Mouse (Mus musculus) forebrain, embryonic 13.5 days (tissue): ENCODE measurements around the gene Prss48. TPM values are rescaled to one million over a fixed set of nuclear protein-coding genes. Genes with fewer than 3 reads are reported as not detected.

Experiments used
- ATAC-seq: fragments of 200-750 bp; cut with Nextera tagmentation; 2 replicates; pipeline ENCODE4 v1.8.0; 2017
- H3K27ac ChIP-seq: fragments of 300-500 bp; sonication (generic); 2 replicates; pipeline ENCODE4 v1.5.1; 2015; ENCODE audit warnings: inconsistent platforms, mild to moderate bottlenecking, moderate library complexity
- H3K27me3 ChIP-seq: fragments of 300-500 bp; sonication (generic); 2 replicates; pipeline ENCODE4 v1.6.1; 2015; ENCODE audit warnings: mild to moderate bottlenecking, inconsistent platforms
- H3K36me3 ChIP-seq: fragments of 300-500 bp; sonication (generic); 2 replicates; pipeline ENCODE4 v1.6.1; 2015; ENCODE audit warnings: mild to moderate bottlenecking, inconsistent platforms; ENCODE audit not compliant: poor library complexity, severe bottlenecking
- H3K4me1 ChIP-seq: fragments of 300-500 bp; sonication (generic); 2 replicates; pipeline ENCODE4 v1.6.1; 2015; ENCODE audit warnings: inconsistent platforms
- H3K4me2 ChIP-seq: fragments of 300-500 bp; sonication (generic); 2 replicates; pipeline ENCODE4 v1.6.1; 2015; ENCODE audit warnings: inconsistent platforms, mild to moderate bottlenecking, moderate library complexity
- H3K4me3 ChIP-seq: fragments of 300-500 bp; sonication (generic); 2 replicates; pipeline ENCODE4 v1.5.1; 2015; ENCODE audit warnings: mild to moderate bottlenecking, inconsistent platforms
- H3K9ac ChIP-seq: fragments of 300-500 bp; sonication (generic); 2 replicates; pipeline ENCODE4 v1.6.1; 2015; ENCODE audit warnings: mild to moderate bottlenecking, inconsistent platforms
- H3K9me3 ChIP-seq: fragments of 300-500 bp; sonication (generic); replicated peaks from 2 replicates; pipeline ENCODE4 v1.6.1; 2016; ENCODE audit warnings: inconsistent platforms
- WGBS: fragments of 180-500 bp; shearing (Covaris S2); methylation state at CpG from one replicate; pipeline ENCODE4 v1.1.7; 2015; 5-methylcytosine and 5-hydroxymethylcytosine counted together
- polyA plus RNA-seq: library from polyadenylated mRNA; unstranded; fragments of >200 nt; fragmentation: Nextera tagmentation; extraction: Ambion mirVana; gene quantifications from 2 replicates; pipeline ENCODE4 v1.2.1, GENCODE M21; 2015

Gene Prss48
- polyA plus RNA-seq, 1 experiment from 2014 or later: not detected

GRCm38 (mm10) chr3:85969040-85969439, 33.3 kb downstream of the Prss48 start:
- Histone ChIP-seq H3K4me1 (peaks cover 5% of the 10 kb centered on the region), H3K36me3 (no peaks in the 10 kb centered on the region), H3K4me2 (no peak overlapping the region), H3K9me3 (no peaks in the 10 kb centered on the region; the same call in 1 of the 2 replicates), H3K27ac (no peak overlapping the region), H3K27me3 (no peaks in the 10 kb centered on the region), H3K9ac (no peak overlapping the region), H3K4me3 (no peak overlapping the region)
- no peak for ATAC-seq
- WGBS: 87% methylated on average over 8 of the region's 8 CpGs

- H3K27ac ChIP-seq: no peak overlapping the region
- no peaks in the 10 kb centered on the region for H3K36me3 ChIP-seq
- H3K9me3 ChIP-seq: peaks cover 5% of the 10 kb centered on the region
- no peaks in the 10 kb centered on the region for H3K27me3 ChIP-seq
- H3K9ac ChIP-seq: no peak overlapping the region
- H3K4me2 ChIP-seq: no peak overlapping the region
- no peaks in the 10 kb centered on the region for H3K4me1 ChIP-seq
- 90% methylated on average over 4 of the region's 4 CpGs for WGBS
- H3K4me3 ChIP-seq: no peak overlapping the region
- ATAC-seq: no peak
These were observed 36.8 kb downstream of the Prss48 start for GRCm38 (mm10) chr3:85965479-85965878.

GRCm38 (mm10) chr3:85961134-85961533, 41.2 kb downstream of the Prss48 start:
- Histone ChIP-seq H3K4me1 (no peaks in the 10 kb centered on the region), H3K9ac (no peak overlapping the region), H3K36me3 (no peaks in the 10 kb centered on the region), H3K4me2 (no peak overlapping the region), H3K9me3 (peaks cover 5% of the 10 kb centered on the region), H3K27me3 (no peaks in the 10 kb centered on the region), H3K27ac (no peak overlapping the region), H3K4me3 (no peak overlapping the region)
- no peak for ATAC-seq
- 55% methylated on average over 5 of the region's 5 CpGs for WGBS

GRCm38 (mm10) chr3:85959669-85960068, 42.6 kb downstream of the Prss48 start:
- no peaks in the 10 kb centered on the region for H3K4me1 ChIP-seq
- no peaks in the 10 kb centered on the region for H3K27me3 ChIP-seq
- H3K4me2 ChIP-seq: no peak overlapping the region
- no peak overlapping the region for H3K27ac ChIP-seq
- no peak overlapping the region for H3K4me3 ChIP-seq
- peaks cover 5% of the 10 kb centered on the region for H3K9me3 ChIP-seq
- 86% methylated on average over 1 of the region's 1 CpGs for WGBS
- H3K36me3 ChIP-seq: no peaks in the 10 kb centered on the region
- no peak for ATAC-seq
- no peak overlapping the region for H3K9ac ChIP-seq

GRCm38 (mm10) chr3:85955704-85956103, 46.6 kb downstream of the Prss48 start:
- no peak for ATAC-seq
- no peaks in the 10 kb centered on the region for H3K36me3 ChIP-seq
- no peaks in the 10 kb centered on the region for H3K9me3 ChIP-seq
- no peaks in the 10 kb centered on the region for H3K4me1 ChIP-seq
- WGBS: 85% methylated on average over 5 of the region's 5 CpGs
- H3K27me3 ChIP-seq: no peaks in the 10 kb centered on the region
- H3K27ac ChIP-seq: no peak overlapping the region
- no peak overlapping the region for H3K4me2 ChIP-seq
- H3K4me3 ChIP-seq: no peak overlapping the region
- H3K9ac ChIP-seq: no peak overlapping the region

- 69% methylated on average over 9 of the region's 9 CpGs for WGBS
- H3K36me3 ChIP-seq: no peaks in the 10 kb centered on the region
- H3K4me1 ChIP-seq: no peaks in the 10 kb centered on the region
- H3K27me3 ChIP-seq: no peaks in the 10 kb centered on the region
- H3K27ac ChIP-seq: no peak overlapping the region
- H3K4me2 ChIP-seq: no peak overlapping the region
- no peak overlapping the region for H3K9ac ChIP-seq
- H3K9me3 ChIP-seq: no peaks in the 10 kb centered on the region
- H3K4me3 ChIP-seq: no peak overlapping the region
- no peak for ATAC-seq
These were observed 47.0 kb downstream of the Prss48 start for GRCm38 (mm10) chr3:85955269-85955668.

DNA sequence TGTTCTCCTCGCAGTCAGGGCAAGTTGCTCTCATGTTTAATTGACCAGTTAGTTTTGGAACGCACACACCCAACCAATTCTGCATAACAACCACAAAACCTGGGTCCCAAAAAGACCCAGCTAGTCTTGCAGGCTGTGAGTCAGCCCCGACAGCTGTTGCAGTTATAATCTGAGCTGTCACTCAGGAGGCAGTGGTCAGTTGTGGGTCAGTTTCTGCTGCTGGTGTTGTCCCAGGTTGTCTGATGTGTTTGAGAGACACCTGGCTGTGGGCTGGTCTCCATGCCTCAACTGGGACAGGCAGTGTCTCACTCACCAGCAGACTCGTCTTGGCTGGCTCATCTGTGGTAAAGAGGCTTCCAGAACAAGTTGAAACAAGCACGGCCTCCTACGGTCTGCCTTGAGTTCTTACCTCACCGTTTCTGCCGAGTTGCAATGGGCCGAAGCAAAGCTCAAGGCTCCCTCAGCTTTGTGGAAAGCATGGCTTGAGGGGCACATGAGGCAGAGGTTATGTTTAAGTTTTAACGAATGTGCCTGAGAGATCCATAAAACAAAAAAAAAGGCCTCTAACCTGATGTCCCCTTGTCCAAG, 49.5 kb downstream of the Prss48 start:
- no peaks in the 10 kb centered on the region; the same call in 1 of the 2 replicates for H3K9me3 ChIP-seq
- H3K4me3 ChIP-seq: no peak overlapping the region
- no peaks in the 10 kb centered on the region for H3K27me3 ChIP-seq
- no peak overlapping the region for H3K9ac ChIP-seq
- WGBS: 89% methylated on average over 10 of the region's 10 CpGs
- no peak for ATAC-seq
- H3K4me1 ChIP-seq: no peaks in the 10 kb centered on the region
- H3K27ac ChIP-seq: no peak overlapping the region
- no peak overlapping the region for H3K4me2 ChIP-seq
- no peaks in the 10 kb centered on the region for H3K36me3 ChIP-seq

- 90% methylated on average over 4 of the region's 4 CpGs for WGBS
- Histone ChIP-seq H3K9me3 (no peaks in the 10 kb centered on the region; the same call in 1 of the 2 replicates), H3K4me1 (no peaks in the 10 kb centered on the region), H3K27ac (no peak overlapping the region), H3K27me3 (no peaks in the 10 kb centered on the region), H3K4me3 (no peak overlapping the region), H3K9ac (no peak overlapping the region), H3K4me2 (no peak overlapping the region), H3K36me3 (no peaks in the 10 kb centered on the region)
- ATAC-seq: no peak
These were observed 51.4 kb downstream of the Prss48 start for GRCm38 (mm10) chr3:85950914-85951313.

Other genes with a start within 250 kb of the Prss48 start
- 0.13 and 0.21 TPM in 2 replicates for gene Fam160a1, start 185.2 kb downstream of the Prss48 start, polyA plus RNA-seq
- gene Glt28d2, start 115.0 kb downstream of the Prss48 start, polyA plus RNA-seq: 0.08 and 0.11 TPM in 2 replicates
- gene Gm37240, start 115.0 kb downstream of the Prss48 start, polyA plus RNA-seq: 0.48 and 0.55 TPM in 2 replicates
- gene Sh3d19, start 31.4 kb downstream of the Prss48 start, polyA plus RNA-seq: 4.7 and 5.6 TPM in 2 replicates
- 840 and 952 TPM in 2 replicates for gene Rps3a1, start 140.2 kb upstream of the Prss48 start, polyA plus RNA-seq
- gene Lrba, start 222.2 kb upstream of the Prss48 start, polyA plus RNA-seq: 2.1 and 3.0 TPM in 2 replicates